Mouse (Mus musculus) lung, embryonic 15.5 days (tissue): ENCODE measurements around the gene Ick. TPM values are rescaled to one million over a fixed set of nuclear protein-coding genes. Genes with fewer than 3 reads are reported as not detected.

ENCODE experiments used
- ATAC-seq: fragments of 200-750 bp; cut with Nextera tagmentation; 2 replicates; pipeline ENCODE4 v1.8.0; 2017; ENCODE audit warnings: moderate number of reproducible peaks, borderline replicate concordance; ENCODE audit not compliant: low FRiP score, low TSS enrichment; ENCODE audit errors: extremely low read depth
- H3K27ac ChIP-seq: fragments of 300-500 bp; sonication (generic); 2 replicates; pipeline ENCODE4 v1.5.1; 2015; ENCODE audit warnings: moderate library complexity, mild to moderate bottlenecking, inconsistent platforms
- H3K27me3 ChIP-seq: fragments of 300-500 bp; sonication (generic); 2 replicates; pipeline ENCODE4 v1.6.1; 2015; ENCODE audit warnings: inconsistent platforms
- H3K36me3 ChIP-seq: fragments of 300-500 bp; sonication (generic); 2 replicates; pipeline ENCODE4 v1.6.1; 2015; ENCODE audit warnings: inconsistent platforms
- H3K4me1 ChIP-seq: fragments of 300-500 bp; sonication (generic); 2 replicates; pipeline ENCODE4 v1.6.1; 2015; ENCODE audit warnings: inconsistent platforms
- H3K4me2 ChIP-seq: fragments of 300-500 bp; sonication (generic); 2 replicates; pipeline ENCODE4 v1.6.1; 2015; ENCODE audit warnings: inconsistent platforms, mild to moderate bottlenecking, moderate library complexity
- H3K4me3 ChIP-seq: fragments of 300-500 bp; sonication (generic); 2 replicates; pipeline ENCODE4 v1.5.1; 2015; ENCODE audit warnings: mild to moderate bottlenecking, inconsistent platforms
- H3K9ac ChIP-seq: fragments of 300-500 bp; sonication (generic); 2 replicates; pipeline ENCODE4 v1.6.1; 2015; ENCODE audit warnings: inconsistent platforms
- H3K9me3 ChIP-seq: fragments of 300-500 bp; sonication (generic); 2 replicates; pipeline ENCODE4 v1.6.1; 2016; ENCODE audit warnings: inconsistent platforms
- WGBS: fragments of 180-500 bp; shearing (Covaris S2); methylation state at CpG from one replicate; pipeline ENCODE4 v1.1.7; 2015; 5-methylcytosine and 5-hydroxymethylcytosine counted together
- polyA plus RNA-seq: library from polyadenylated mRNA; unstranded; fragments of >200 nt; fragmentation: Nextera tagmentation; extraction: Ambion mirVana; gene quantifications from 2 replicates; pipeline ENCODE4 v1.2.1, GENCODE M21; 2015

Ick gene
- polyA plus RNA-seq, 1 experiment from 2014 or later: 19.1 TPM

DNA sequence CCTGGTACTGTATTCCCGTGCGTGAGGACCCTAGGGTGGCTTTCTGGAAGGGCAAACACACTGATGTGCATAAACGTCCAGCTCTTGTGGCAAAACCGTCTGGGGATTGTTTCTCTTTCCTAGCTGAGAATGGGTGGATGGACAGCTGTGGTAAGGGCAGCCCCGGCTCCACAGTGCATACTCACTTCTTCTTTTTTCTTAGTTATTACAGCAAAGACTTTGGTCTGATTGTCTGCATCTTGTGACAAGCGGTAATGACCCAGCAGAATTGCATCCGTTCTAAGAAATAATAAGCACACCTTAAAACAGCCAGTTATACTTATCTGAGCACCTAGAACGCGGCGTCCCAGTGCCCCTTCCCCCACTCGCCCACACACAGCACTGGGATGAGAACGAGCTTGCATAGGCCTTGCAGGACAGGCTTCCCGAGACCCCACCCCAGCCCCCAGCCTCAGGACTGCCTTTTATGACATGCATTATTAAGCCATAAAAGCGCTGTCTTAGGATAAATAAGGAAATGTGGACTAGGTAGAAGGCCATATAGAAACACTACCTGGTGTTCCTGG, 23.2 kb upstream of the Ick start:
- ATAC-seq: no peak
- Histone ChIP-seq H3K27me3 (no peaks in the 10 kb centered on the region), H3K4me2 (no peak overlapping the region), H3K36me3 (peaks cover 65% of the 10 kb centered on the region), H3K4me3 (no peak overlapping the region), H3K4me1 (no peaks in the 10 kb centered on the region), H3K9ac (no peak overlapping the region), H3K27ac (no peak overlapping the region), H3K9me3 (no peaks in the 10 kb centered on the region)
- WGBS: 87% methylated on average over 14 of the region's 14 CpGs

DNA sequence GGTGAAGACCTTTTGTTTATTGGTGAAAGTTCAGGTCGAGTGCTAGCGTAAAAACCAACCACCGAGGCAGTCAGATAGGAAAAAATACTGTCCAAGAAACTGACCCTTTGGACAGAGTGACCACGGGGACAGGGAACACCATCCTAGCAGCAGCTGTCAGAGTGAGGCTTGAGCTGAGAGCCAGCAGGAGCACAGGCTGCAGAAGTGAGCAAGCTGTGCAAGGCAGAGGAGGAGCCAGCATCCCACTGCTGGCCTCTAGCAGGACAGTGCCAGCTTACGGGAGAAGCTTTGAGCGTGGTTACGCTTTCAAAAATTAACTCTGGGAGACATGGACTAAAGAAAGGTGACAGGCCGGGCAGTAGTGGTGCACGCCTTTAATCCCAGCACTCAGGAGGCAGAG, 21.2 kb upstream of the Ick start:
- H3K36me3 ChIP-seq: peaks cover 61% of the 10 kb centered on the region
- no peak overlapping the region for H3K9ac ChIP-seq
- H3K4me2 ChIP-seq: no peak overlapping the region
- WGBS: 91% methylated on average over 9 of the region's 9 CpGs
- no peak overlapping the region for H3K27ac ChIP-seq
- H3K9me3 ChIP-seq: no peaks in the 10 kb centered on the region
- no peak overlapping the region for H3K4me3 ChIP-seq
- H3K27me3 ChIP-seq: no peaks in the 10 kb centered on the region
- no peaks in the 10 kb centered on the region for H3K4me1 ChIP-seq
- no peak for ATAC-seq

DNA sequence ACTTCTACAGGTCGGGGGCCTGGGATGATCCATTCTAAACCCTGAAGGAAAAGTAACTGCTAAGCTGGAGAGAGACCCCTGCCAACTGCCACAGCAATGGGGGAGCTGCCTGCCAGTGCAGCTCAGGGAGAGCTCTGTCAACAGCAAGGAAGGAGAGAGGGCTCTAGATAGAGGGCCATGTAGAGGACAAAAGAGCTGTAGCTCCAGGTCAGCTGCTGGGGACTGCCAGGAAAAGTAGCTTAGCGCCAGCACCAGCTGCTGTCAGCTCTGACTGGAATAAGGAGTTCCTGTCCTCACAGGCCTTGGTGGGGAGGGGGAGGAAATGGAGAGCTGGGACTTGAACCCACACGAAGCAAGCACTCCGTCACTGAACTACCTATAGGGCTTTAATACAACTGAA, 20.5 kb upstream of the Ick start:
- Histone ChIP-seq H3K4me1 (no peaks in the 10 kb centered on the region), H3K27me3 (no peaks in the 10 kb centered on the region), H3K9me3 (no peaks in the 10 kb centered on the region), H3K27ac (no peak overlapping the region), H3K4me2 (no peak overlapping the region), H3K9ac (no peak overlapping the region), H3K36me3 (peaks cover 64% of the 10 kb centered on the region), H3K4me3 (no peak overlapping the region)
- WGBS: 68% methylated on average over 4 of the region's 4 CpGs
- ATAC-seq: no peak

DNA sequence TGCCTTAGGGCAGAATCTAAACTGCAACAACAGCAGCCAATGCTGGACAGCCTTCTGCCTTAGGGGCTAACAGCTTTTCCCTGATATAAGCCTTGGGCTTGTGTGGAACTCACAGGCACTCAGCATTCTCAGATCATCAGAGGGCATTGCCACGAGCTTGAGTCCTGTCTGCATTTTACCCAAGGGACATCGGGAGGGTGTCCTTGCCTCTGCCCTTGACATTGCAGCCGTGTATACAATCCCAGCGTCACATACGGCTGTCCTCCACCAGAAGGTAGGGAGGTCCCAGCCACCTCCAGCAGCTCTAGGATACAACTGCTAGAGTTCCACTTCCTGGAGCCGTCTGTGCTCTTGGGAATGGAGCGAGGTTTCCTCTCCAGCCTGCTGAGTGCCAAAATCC, 20.0 kb upstream of the Ick start:
- no peaks in the 10 kb centered on the region for H3K4me1 ChIP-seq

DNA sequence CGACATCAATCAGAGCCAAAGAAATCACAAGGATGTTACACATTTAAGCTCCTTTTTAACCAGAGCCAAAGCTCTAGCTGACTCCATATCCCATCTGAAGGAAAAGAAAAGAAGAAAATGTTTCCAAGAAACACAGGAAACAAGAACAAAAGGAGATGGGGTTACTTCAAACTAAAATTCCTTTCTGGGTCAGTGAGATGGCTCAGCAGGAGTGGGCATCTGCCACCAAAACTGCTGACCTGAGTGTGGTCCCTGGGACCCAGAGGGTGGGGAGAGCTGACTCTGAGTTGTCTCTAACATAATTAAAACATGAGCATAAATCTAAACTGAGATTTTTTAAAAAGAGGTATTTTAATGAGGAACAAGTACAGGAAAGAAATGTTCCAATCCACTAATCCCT, 19.1 kb upstream of the Ick start:
- Histone ChIP-seq H3K9ac (no peak overlapping the region), H3K4me2 (no peak overlapping the region), H3K27me3 (no peaks in the 10 kb centered on the region), H3K9me3 (no peaks in the 10 kb centered on the region), H3K4me3 (no peak overlapping the region), H3K36me3 (peaks cover 57% of the 10 kb centered on the region), H3K4me1 (no peaks in the 10 kb centered on the region), H3K27ac (no peak overlapping the region)
- WGBS: 91% methylated on average over 1 of the region's 1 CpGs
- no peak for ATAC-seq

More for the DNA sequence above, 20.0 kb upstream of the Ick start:
- Histone ChIP-seq H3K27me3 (no peaks in the 10 kb centered on the region), H3K36me3 (peaks cover 63% of the 10 kb centered on the region), H3K4me2 (no peak overlapping the region), H3K9ac (no peak overlapping the region), H3K4me3 (no peak overlapping the region), H3K9me3 (no peaks in the 10 kb centered on the region), H3K27ac (no peak overlapping the region)
- WGBS: 73% methylated on average over 7 of the region's 7 CpGs
- ATAC-seq: no peak

DNA sequence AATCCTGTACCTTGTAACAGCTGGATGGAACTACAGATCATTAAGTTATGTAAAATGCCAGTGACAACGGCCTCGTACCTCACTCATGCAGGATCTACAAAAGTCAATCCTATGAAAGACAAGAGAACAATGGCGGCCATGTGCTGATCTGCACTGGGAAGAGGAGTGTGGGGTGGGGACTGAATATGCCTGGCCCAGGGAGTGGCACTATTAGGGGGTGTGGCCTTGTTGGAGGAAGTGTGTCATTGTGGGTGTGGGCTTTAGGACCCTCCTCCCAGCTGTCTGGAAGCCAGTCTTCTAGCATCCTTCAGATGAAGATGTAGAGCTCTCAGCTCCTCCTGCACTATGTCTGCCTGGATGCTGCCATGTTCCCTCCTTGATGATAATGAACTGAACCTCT, 18.4 kb upstream of the Ick start:
- Histone ChIP-seq H3K36me3 (peaks cover 57% of the 10 kb centered on the region), H3K27me3 (no peaks in the 10 kb centered on the region), H3K4me2 (no peak overlapping the region), H3K27ac (no peak overlapping the region), H3K9ac (no peak overlapping the region), H3K4me3 (no peak overlapping the region), H3K9me3 (no peaks in the 10 kb centered on the region), H3K4me1 (no peaks in the 10 kb centered on the region)
- 92% methylated on average over 3 of the region's 3 CpGs for WGBS
- ATAC-seq: no peak

DNA sequence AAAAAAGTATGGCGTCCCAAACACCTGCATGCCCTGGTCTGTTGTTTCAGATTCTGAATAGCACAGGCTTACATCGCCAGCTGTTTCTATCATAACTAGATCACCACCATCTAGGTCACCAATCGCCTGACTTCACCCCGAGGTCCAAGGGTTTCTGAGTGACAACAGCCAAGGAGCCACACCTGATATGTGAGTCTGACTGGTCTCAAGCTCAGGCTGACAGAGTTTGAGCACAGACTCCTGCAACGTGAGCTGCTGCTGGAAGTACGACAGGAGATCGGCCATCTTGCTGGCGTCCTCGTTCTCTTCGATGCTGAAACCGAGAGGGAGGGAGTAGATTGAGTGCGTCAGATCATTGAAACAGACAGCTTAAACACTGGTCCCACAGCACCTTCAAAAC, 13.3 kb upstream of the Ick start:
- ATAC-seq: no peak
- Histone ChIP-seq H3K4me2 (no peak overlapping the region), H3K4me1 (no peaks in the 10 kb centered on the region), H3K9me3 (no peaks in the 10 kb centered on the region), H3K9ac (no peak overlapping the region), H3K36me3 (peaks cover 70% of the 10 kb centered on the region), H3K4me3 (no peak overlapping the region), H3K27ac (no peak overlapping the region), H3K27me3 (no peaks in the 10 kb centered on the region)
- WGBS: 91% methylated on average over 12 of the region's 12 CpGs

DNA sequence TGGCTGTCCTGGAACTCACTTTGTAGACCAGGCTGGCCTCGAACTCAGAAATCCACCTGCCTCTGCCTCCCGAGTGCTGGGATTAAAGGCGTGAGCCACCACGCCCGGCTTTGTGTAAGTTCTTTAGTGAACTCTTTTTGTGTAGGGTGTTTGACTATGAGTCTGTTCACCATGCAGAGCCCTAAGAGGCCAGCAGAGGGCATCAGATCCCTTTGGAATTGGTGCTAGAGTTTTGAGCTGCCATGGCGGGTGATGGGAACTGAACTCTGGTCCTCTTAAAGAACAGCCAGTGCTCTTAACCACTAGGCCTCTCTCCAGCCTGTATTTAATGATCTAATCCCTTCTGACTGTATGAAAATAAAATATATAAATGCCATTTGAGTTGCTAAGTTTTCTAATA, 12.6 kb upstream of the Ick start:
- H3K27me3 ChIP-seq: no peaks in the 10 kb centered on the region
- H3K36me3 ChIP-seq: peaks cover 76% of the 10 kb centered on the region
- no peak overlapping the region for H3K9ac ChIP-seq
- H3K4me3 ChIP-seq: no peak overlapping the region
- WGBS: 95% methylated on average over 6 of the region's 6 CpGs
- no peak for ATAC-seq
- H3K4me1 ChIP-seq: no peaks in the 10 kb centered on the region
- no peaks in the 10 kb centered on the region for H3K9me3 ChIP-seq
- no peak overlapping the region for H3K4me2 ChIP-seq
- no peak overlapping the region for H3K27ac ChIP-seq

DNA sequence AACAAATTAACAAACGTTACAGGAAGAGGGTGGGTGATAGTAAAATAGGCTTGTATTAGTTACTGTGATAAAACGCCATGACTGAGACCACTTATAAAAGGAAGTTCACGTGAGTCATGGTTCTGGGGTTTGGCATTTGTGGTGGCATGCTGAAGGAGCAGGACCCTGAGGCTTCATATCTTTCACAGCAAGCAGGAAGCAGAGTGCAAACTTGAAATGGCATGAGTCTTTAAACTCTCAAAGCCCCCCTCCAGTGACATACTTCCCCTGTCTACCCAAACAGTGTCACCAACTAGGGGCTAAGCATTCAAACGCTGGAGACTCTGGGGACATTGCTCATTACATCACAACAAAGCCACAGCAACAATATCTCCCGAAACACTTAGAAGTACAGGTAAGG, 8.0 kb upstream of the Ick start:
- Histone ChIP-seq H3K36me3 (peaks cover 52% of the 10 kb centered on the region), H3K4me2 (no peak overlapping the region), H3K9me3 (no peaks in the 10 kb centered on the region), H3K4me3 (no peak overlapping the region), H3K4me1 (peaks cover 8% of the 10 kb centered on the region), H3K9ac (no peak overlapping the region), H3K27me3 (no peaks in the 10 kb centered on the region), H3K27ac (no peak overlapping the region)
- ATAC-seq: no peak
- 69% methylated on average over 5 of the region's 5 CpGs for WGBS

DNA sequence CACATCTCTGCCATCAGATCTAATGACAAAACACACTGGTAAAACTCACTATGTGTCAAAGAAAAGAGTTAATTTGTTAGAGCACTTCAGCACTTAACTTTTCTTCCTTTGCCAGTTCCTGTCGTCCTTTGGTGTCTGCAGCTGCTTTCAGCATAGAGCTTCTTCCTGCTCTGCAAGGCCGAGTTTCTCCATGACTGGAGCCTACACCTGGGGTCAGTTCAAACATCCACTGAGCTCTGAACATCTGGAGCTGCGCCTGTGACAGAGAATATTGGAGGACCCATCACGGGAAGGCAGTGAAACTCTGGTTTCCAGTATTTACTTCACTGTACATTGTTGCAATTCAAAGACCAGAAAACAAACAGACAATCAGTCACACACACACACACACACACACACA, 7.6 kb upstream of the Ick start:
- Histone ChIP-seq H3K36me3 (peaks cover 50% of the 10 kb centered on the region), H3K9ac (no peak overlapping the region), H3K9me3 (no peaks in the 10 kb centered on the region), H3K4me2 (no peak overlapping the region), H3K27me3 (no peaks in the 10 kb centered on the region), H3K27ac (no peak overlapping the region), H3K4me1 (peaks cover 10% of the 10 kb centered on the region), H3K4me3 (no peak overlapping the region)
- WGBS: 49% methylated on average over 4 of the region's 4 CpGs
- ATAC-seq: no peak

DNA sequence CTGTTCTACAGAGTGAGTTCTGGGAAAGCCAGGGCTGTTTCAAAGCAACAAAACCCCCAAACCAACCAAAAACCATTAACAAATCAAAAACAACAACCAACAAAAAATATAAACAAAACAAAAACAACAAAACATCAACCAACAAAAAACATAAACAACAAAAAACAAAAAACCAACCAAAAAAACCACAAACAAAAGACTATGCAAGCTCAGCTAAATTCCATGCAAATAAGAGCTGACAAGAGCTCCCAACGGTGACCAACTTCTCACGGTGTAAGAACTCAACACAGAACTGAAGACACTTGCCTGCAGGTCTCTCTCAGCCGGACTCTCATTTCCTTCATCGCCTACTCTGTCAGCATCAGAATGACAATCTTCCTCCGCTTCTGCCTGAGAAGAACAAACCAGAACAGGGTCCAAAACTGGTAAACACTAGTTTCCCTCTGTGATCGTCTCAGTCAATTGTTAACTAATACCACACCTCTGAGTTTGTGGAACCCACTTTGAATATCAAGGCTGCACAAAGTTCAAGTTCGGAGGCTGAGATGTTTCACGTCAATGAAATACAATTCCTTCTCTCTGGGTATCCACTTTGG, 4.9 kb upstream of the Ick start:
- peaks cover 26% of the 10 kb centered on the region for H3K36me3 ChIP-seq
- 87% methylated on average over 8 of the region's 8 CpGs for WGBS
- no peaks in the 10 kb centered on the region for H3K9me3 ChIP-seq
- H3K27ac ChIP-seq: no peak overlapping the region
- H3K4me3 ChIP-seq: no peak overlapping the region
- peaks cover 19% of the 10 kb centered on the region for H3K4me1 ChIP-seq
- H3K9ac ChIP-seq: no peak overlapping the region
- H3K27me3 ChIP-seq: no peaks in the 10 kb centered on the region
- ATAC-seq: no peak
- no peak overlapping the region for H3K4me2 ChIP-seq

DNA sequence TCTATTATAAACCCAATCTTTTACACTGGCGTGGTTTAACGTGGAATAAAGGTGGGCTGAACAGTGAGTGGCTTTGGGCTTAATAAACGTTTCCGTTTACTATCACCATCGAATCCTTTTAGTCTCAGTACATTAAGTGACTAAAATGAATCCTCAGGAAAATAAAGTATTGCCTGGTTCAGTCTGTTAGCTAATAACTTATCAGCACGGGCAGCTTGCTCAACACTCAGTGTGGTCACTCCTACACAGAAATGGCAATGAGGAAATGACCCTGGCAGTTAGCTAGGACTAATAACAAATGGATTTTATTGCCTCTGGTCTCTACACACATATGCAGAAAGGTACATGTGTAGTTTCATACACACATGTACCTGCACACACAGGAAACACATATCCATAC, 4.0 kb upstream of the Ick start:
- no peak for ATAC-seq
- no peak overlapping the region for H3K9ac ChIP-seq
- H3K36me3 ChIP-seq: peaks cover 20% of the 10 kb centered on the region
- no peak overlapping the region for H3K4me3 ChIP-seq
- H3K9me3 ChIP-seq: no peaks in the 10 kb centered on the region
- H3K27ac ChIP-seq: no peak overlapping the region
- 77% methylated on average over 6 of the region's 6 CpGs for WGBS
- no peak overlapping the region for H3K4me2 ChIP-seq
- peaks cover 25% of the 10 kb centered on the region for H3K4me1 ChIP-seq
- H3K27me3 ChIP-seq: no peaks in the 10 kb centered on the region

DNA sequence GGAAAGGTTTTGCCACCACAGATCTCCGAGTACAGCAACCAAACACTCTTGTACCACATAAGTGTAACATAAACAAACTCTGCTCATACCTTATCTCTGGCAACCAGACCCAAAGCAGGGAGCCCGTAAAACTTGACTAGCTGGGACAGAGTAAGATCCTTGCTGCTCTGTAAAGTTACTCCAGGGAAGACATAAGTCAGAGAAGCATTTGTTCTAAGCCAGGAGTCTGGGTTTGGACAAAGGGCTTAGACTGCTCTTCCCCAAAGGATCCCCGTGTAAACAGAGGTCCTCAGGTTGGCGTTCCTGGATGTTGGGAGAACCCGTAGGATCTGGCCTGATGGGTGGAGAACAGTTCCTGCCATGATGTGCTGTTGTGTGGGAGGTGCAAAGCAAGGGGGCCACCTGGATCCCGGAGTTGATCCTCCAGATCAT, 3.5 kb upstream of the Ick start:
- Histone ChIP-seq H3K9me3 (no peaks in the 10 kb centered on the region), H3K36me3 (peaks cover 15% of the 10 kb centered on the region), H3K4me3 (no peak overlapping the region), H3K27ac (no peak overlapping the region), H3K4me2 (no peak overlapping the region), H3K9ac (no peak overlapping the region), H3K4me1 (peaks cover 28% of the 10 kb centered on the region), H3K27me3 (no peaks in the 10 kb centered on the region)
- no peak for ATAC-seq
- 52% methylated on average over 6 of the region's 6 CpGs for WGBS
